Mouse (Mus musculus) embryonic facial prominence, embryonic 15.5 days (tissue): ENCODE results near the gene Zfp57. TPM values are rescaled to one million over a fixed set of nuclear protein-coding genes. Genes with fewer than 3 reads are reported as not detected.
"Not testable (repeated sequence)": the region's sequence is repeated elsewhere in the genome, so short reads cannot be mapped to it uniquely, and the experiment has no call there.

Experiments
- ATAC-seq: fragments of 200-750 bp; cut with Nextera tagmentation; 2 replicates; pipeline ENCODE4 v1.8.0; 2017; ENCODE audit warnings: low read depth, moderate TSS enrichment; ENCODE audit not compliant: insufficient number of reproducible peaks, low FRiP score, low TSS enrichment
- H3K27ac ChIP-seq: fragments of 300-500 bp; sonication (generic); replicated peaks from 2 replicates; pipeline ENCODE4 v1.5.1; 2015; ENCODE audit warnings: mild to moderate bottlenecking, inconsistent platforms
- H3K27me3 ChIP-seq: fragments of 300-500 bp; sonication (generic); 2 replicates; pipeline ENCODE4 v1.6.1; 2015; ENCODE audit warnings: inconsistent platforms
- H3K36me3 ChIP-seq: fragments of 300-500 bp; sonication (generic); 2 replicates; pipeline ENCODE4 v1.6.1; 2015; ENCODE audit warnings: mild to moderate bottlenecking, inconsistent platforms
- H3K4me1 ChIP-seq: fragments of 300-500 bp; sonication (generic); 2 replicates; pipeline ENCODE4 v1.6.1; 2015; ENCODE audit warnings: inconsistent platforms
- H3K4me2 ChIP-seq: fragments of 300-500 bp; sonication (generic); replicated peaks from 2 replicates; pipeline ENCODE4 v1.6.1; 2015; ENCODE audit warnings: mild to moderate bottlenecking, inconsistent platforms
- H3K4me3 ChIP-seq: fragments of 300-500 bp; sonication (generic); replicated peaks from 2 replicates; pipeline ENCODE4 v1.5.1; 2015; ENCODE audit warnings: mild to moderate bottlenecking, inconsistent platforms
- H3K9ac ChIP-seq: fragments of 300-500 bp; sonication (generic); 2 replicates; pipeline ENCODE4 v1.6.1; 2015; ENCODE audit warnings: inconsistent platforms
- H3K9me3 ChIP-seq: fragments of 300-500 bp; sonication (generic); replicated peaks from 2 replicates; pipeline ENCODE4 v1.6.1; 2016; ENCODE audit warnings: inconsistent platforms
- WGBS: fragments of 180-500 bp; shearing (Covaris S2); methylation state at CpG from one replicate; pipeline ENCODE4 v1.1.7; 2015; 5-methylcytosine and 5-hydroxymethylcytosine counted together
- polyA plus RNA-seq: library from polyadenylated mRNA; unstranded; fragments of >200 nt; fragmentation: Nextera tagmentation; extraction: Ambion mirVana; gene quantifications from 2 replicates; pipeline ENCODE4 v1.2.1, GENCODE M21; 2015

The Zfp57 gene
- polyA plus RNA-seq, 1 experiment from 2014 or later: 62.2 TPM

GRCm38 (mm10) chr17:36981221-36981813, 19.6 kb upstream of the Zfp57 start, which contains the start of gene 2410137M14Rik:
Gene 2410137M14Rik (minus strand): TSS chr17:36981237.
- no peak within 1 kb of the TSS for H3K27ac ChIP-seq
- peak within 1 kb of the TSS; percentile 13 for H3K4me3 ChIP-seq
- peak within 1 kb of the TSS; percentile 37 for H3K4me2 ChIP-seq
- 10% methylated on average over 18 of the region's 18 CpGs for WGBS
- no peaks in the 10 kb centered on the region for H3K27me3 ChIP-seq
- ATAC-seq: no peak
- no peak within 1 kb of the TSS for H3K9ac ChIP-seq
- H3K4me1 ChIP-seq: no peaks in the 10 kb centered on the region
- H3K9me3 ChIP-seq: no peaks in the 10 kb centered on the region
- no peaks in the 10 kb centered on the region for H3K36me3 ChIP-seq

GRCm38 (mm10) chr17:36981845-36982244, 19.1 kb upstream of the Zfp57 start:
- WGBS: 6% methylated on average over 4 of the region's 4 CpGs
- no peaks in the 10 kb centered on the region for H3K9me3 ChIP-seq
- H3K4me1 ChIP-seq: no peaks in the 10 kb centered on the region
- H3K9ac ChIP-seq: no peak overlapping the region
- no peaks in the 10 kb centered on the region for H3K27me3 ChIP-seq
- H3K36me3 ChIP-seq: no peaks in the 10 kb centered on the region
- peak overlapping the region; percentile 37 for H3K4me2 ChIP-seq
- ATAC-seq: no peak
- peak overlapping the region; percentile 13; the same call in 1 of the 2 replicates for H3K4me3 ChIP-seq
- no peak overlapping the region for H3K27ac ChIP-seq

GRCm38 (mm10) chr17:36982253-36983155, 18.5 kb upstream of the Zfp57 start:
- no peak overlapping the region for H3K27ac ChIP-seq
- no peaks in the 10 kb centered on the region for H3K9me3 ChIP-seq

GRCm38 (mm10) chr17:36988475-36988874, 12.5 kb upstream of the Zfp57 start:
- Histone ChIP-seq H3K9me3 (no peaks in the 10 kb centered on the region), H3K9ac (no peak overlapping the region), H3K27me3 (peaks cover 27% of the 10 kb centered on the region), H3K27ac (no peak overlapping the region), H3K4me2 (peak overlapping the region; percentile 27; the same call in 1 of the 2 replicates), H3K36me3 (no peaks in the 10 kb centered on the region), H3K4me1 (0 out of 2 replicates have a peak, but pooled peaks cover 4% of the 10 kb centered on the region), H3K4me3 (peak overlapping the region; percentile 11; the same call in 1 of the 2 replicates)
- ATAC-seq: no peak
- WGBS: 5% methylated on average over 24 of the region's 24 CpGs

More at GRCm38 (mm10) chr17:36982253-36983155, 18.5 kb upstream of the Zfp57 start:
- H3K4me2 ChIP-seq: no peak overlapping the region
- no peak overlapping the region for H3K9ac ChIP-seq
- no peaks in the 10 kb centered on the region for H3K36me3 ChIP-seq
- peaks cover 6% of the 10 kb centered on the region for H3K27me3 ChIP-seq
- 31% methylated on average over 5 of the region's 5 CpGs for WGBS
- no peaks in the 10 kb centered on the region for H3K4me1 ChIP-seq
- ATAC-seq: no peak
- no peak overlapping the region for H3K4me3 ChIP-seq

GRCm38 (mm10) chr17:36989437-36989836, 11.5 kb upstream of the Zfp57 start, which contains the start of gene H2-M5:
Gene H2-M5 (minus strand): TSS chr17:36989537.
- no peak within 1 kb of the TSS for H3K27ac ChIP-seq
- H3K4me2 ChIP-seq: peak within 1 kb of the TSS; percentile 27; the same call in 1 of the 2 replicates
- H3K9me3 ChIP-seq: no peaks in the 10 kb centered on the region
- H3K36me3 ChIP-seq: no peaks in the 10 kb centered on the region
- H3K9ac ChIP-seq: no peak within 1 kb of the TSS
- 22% methylated on average over 5 of the region's 5 CpGs for WGBS
- H3K27me3 ChIP-seq: peaks cover 27% of the 10 kb centered on the region
- H3K4me1 ChIP-seq: 0 out of 2 replicates have a peak, but pooled peaks cover 4% of the 10 kb centered on the region
- peak within 1 kb of the TSS; percentile 11; the same call in 1 of the 2 replicates for H3K4me3 ChIP-seq
- ATAC-seq: no peak

GRCm38 (mm10) chr17:36990630-36991029, 10.3 kb upstream of the Zfp57 start:
- H3K9me3 ChIP-seq, H3K27ac ChIP-seq, ATAC-seq, H3K4me1 ChIP-seq, H3K36me3 ChIP-seq, H3K4me3 ChIP-seq, H3K9ac ChIP-seq, H3K4me2 ChIP-seq: not testable (repeated sequence)
- WGBS: 80% methylated on average over 6 of the region's 6 CpGs
- peaks cover 27% of the 10 kb centered on the region for H3K27me3 ChIP-seq

- Histone ChIP-seq H3K9ac (no peak overlapping the region), H3K27me3 (peaks cover 21% of the 10 kb centered on the region), H3K4me2 (no peak overlapping the region), H3K27ac (no peak overlapping the region), H3K36me3 (no peaks in the 10 kb centered on the region), H3K9me3 (no peaks in the 10 kb centered on the region), H3K4me3 (no peak overlapping the region), H3K4me1 (0 out of 2 replicates have a peak, but pooled peaks cover 4% of the 10 kb centered on the region)
- WGBS: 70% methylated on average over 3 of the region's 3 CpGs
- no peak for ATAC-seq
Observed at GRCm38 (mm10) chr17:36992336-36993104, 8.4 kb upstream of the Zfp57 start.

GRCm38 (mm10) chr17:36993770-36994325, 7.1 kb upstream of the Zfp57 start:
- 82% methylated on average over 4 of the region's 4 CpGs for WGBS
- no peak overlapping the region for H3K27ac ChIP-seq
- H3K9me3 ChIP-seq: no peaks in the 10 kb centered on the region
- H3K4me3 ChIP-seq: no peak overlapping the region
- H3K4me2 ChIP-seq: no peak overlapping the region
- no peak overlapping the region for H3K9ac ChIP-seq
- no peaks in the 10 kb centered on the region for H3K4me1 ChIP-seq
- H3K27me3 ChIP-seq: peaks cover 9% of the 10 kb centered on the region
- no peaks in the 10 kb centered on the region for H3K36me3 ChIP-seq
- no peak for ATAC-seq

GRCm38 (mm10) chr17:36994528-36994927, 6.4 kb upstream of the Zfp57 start:
- no peaks in the 10 kb centered on the region for H3K4me1 ChIP-seq
- no peaks in the 10 kb centered on the region for H3K9me3 ChIP-seq
- ATAC-seq: no peak
- no peak overlapping the region for H3K4me3 ChIP-seq
- H3K36me3 ChIP-seq: no peaks in the 10 kb centered on the region
- WGBS: 85% methylated on average over 2 of the region's 2 CpGs
- H3K27me3 ChIP-seq: peaks cover 2% of the 10 kb centered on the region
- no peak overlapping the region for H3K27ac ChIP-seq
- H3K9ac ChIP-seq: no peak overlapping the region
- H3K4me2 ChIP-seq: no peak overlapping the region

GRCm38 (mm10) chr17:36995448-36995847, 5.5 kb upstream of the Zfp57 start:
- Histone ChIP-seq H3K27me3 (no peaks in the 10 kb centered on the region; the same call in 1 of the 2 replicates), H3K36me3 (no peaks in the 10 kb centered on the region), H3K4me1 (no peaks in the 10 kb centered on the region), H3K4me2 (no peak overlapping the region), H3K9me3 (no peaks in the 10 kb centered on the region), H3K27ac (no peak overlapping the region), H3K9ac (no peak overlapping the region), H3K4me3 (no peak overlapping the region)
- ATAC-seq: no peak
- WGBS: 55% methylated on average over 3 of the region's 3 CpGs
